Mouse (Mus musculus) layer of hippocampus, postnatal 14 days (tissue): Measurements from ENCODE around the gene Ptprm. TPM values are rescaled to one million over a fixed set of nuclear protein-coding genes. Genes with fewer than 3 reads are reported as not detected.
A peak's percentile ranks its signal among the peaks of the same experiment; 100 is the strongest.

ENCODE experiments used
- DNase-seq, 2 experiments: peaks; one replicate each; pipeline ENCODE4 v3.0.0; 2021 to 2022; ENCODE audit warnings: low spot score in 2 of 2, mixed read lengths in 1 of 2
- total RNA-seq, 2 experiments: library from RNA; stranded (reverse); gene quantifications; 2 replicates each; pipeline ENCODE4 v1.2.3; 2021

Gene Ptprm
- total RNA-seq, 2 experiments from 2014 or later, result 27.7 TPM

GRCm38 (mm10) chr17:67084501-67084900 lies 269.8 kb downstream of the Ptprm start:
- peak in 1 of 2 experiments; percentile 66 for DNase-seq

DNA sequence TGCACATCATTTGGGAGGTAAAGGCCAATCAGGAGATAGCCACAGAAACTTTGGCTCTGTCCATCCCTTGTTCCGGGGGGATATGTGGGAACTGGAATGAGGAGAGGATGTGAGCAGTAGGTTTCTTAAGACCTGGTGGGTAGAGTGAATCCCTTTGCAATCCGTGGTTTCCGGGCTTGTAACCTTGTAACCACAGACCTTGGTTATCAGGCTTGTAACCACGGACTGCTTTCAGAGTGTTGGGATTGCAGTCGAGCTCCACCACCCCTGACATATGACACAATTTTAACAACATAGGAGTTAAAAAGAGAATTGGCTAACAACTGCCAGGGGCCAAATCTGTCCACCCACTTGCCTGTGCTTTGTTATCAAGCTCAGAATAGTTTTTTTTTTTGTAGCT lies 270.2 kb downstream of the Ptprm start:
- no peak for DNase-seq

- DNase-seq, result no peak
Measured at GRCm38 (mm10) chr17:67079570-67079969, 274.7 kb downstream of the Ptprm start.

GRCm38 (mm10) chr17:67073580-67073979 lies 280.7 kb downstream of the Ptprm start:
- DNase-seq, result peak in 1 of 2 experiments; percentile 11

GRCm38 (mm10) chr17:67073139-67073538 lies 281.1 kb downstream of the Ptprm start:
- no peak for DNase-seq

DNA sequence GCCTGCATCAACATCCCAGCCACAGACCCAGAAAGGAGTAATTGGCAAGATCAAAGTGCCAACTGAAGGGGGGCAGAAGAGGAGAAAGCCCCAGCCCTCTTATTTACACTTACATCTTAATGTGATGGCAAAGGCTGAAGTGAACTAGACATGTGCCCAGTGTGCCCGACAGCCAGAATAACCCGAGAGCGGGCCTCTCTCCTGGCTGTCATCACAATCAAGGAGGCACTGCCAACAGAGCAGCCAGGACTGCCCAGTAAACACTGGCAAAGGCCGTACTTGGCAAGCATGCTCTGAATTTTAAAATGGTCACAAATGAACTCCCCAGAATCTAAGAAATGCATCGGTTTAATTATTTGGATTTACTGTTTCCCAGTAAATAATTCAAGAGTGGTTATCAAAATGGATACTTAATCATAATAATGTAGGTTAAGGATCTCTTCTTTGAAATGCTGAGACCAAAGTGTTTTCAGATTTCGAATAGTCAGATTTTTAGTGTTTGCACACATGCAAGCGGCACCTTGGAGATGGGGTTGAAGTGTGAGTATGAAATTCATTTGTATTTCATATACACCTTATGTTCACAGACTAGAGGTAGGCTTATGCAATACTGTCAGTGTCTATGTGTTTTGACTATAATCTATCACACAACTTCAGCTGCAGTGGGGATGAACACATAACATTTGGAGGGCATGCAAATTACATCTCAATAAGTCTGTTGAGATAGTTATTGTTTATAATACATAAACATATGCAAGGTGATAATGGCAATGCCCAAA lies 282.8 kb downstream of the Ptprm start:
- DNase-seq, result peak; percentile 32 to 78

GRCm38 (mm10) chr17:67063611-67064010 lies 290.6 kb downstream of the Ptprm start:
- DNase-seq, result no peak

GRCm38 (mm10) chr17:67055681-67056080 lies 298.6 kb downstream of the Ptprm start:
- no peak for DNase-seq

GRCm38 (mm10) chr17:67054202-67054601 lies 300.1 kb downstream of the Ptprm start:
- no peak for DNase-seq

DNA sequence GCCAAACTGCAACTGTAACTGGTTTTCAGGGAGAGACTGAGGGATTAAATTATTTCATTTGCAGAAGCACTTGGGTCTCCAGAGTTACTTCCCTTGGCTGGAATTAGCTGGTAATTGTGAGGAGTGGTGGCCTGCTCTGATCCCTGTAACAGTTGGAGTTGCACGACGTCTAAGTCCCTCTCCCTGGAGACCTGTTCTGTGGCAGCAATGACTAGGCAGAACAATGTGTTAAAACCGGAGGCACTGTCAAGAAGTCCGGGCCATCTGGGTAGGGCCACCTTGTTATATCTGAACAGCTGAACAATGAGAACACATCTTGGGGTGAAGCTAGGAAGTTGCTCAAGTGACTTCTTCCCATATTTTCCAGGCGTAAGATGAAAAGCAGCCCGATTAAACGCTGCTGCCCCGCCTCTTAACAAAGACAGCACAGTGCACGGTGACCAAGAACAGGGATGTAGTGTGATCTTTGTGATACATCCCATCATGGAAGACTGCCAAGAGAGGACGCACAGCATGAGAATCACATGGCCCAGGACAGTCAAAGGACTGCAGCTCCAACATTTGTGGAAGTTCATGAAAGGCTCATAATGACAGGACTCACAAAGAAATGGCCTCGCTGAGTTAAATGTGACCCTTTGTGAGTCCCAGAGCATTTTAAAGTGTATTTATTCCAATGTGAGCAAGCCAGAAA lies 301.5 kb downstream of the Ptprm start:
- DNase-seq, result no peak

GRCm38 (mm10) chr17:67047697-67048096 lies 306.6 kb downstream of the Ptprm start:
- DNase-seq, result no peak

DNA sequence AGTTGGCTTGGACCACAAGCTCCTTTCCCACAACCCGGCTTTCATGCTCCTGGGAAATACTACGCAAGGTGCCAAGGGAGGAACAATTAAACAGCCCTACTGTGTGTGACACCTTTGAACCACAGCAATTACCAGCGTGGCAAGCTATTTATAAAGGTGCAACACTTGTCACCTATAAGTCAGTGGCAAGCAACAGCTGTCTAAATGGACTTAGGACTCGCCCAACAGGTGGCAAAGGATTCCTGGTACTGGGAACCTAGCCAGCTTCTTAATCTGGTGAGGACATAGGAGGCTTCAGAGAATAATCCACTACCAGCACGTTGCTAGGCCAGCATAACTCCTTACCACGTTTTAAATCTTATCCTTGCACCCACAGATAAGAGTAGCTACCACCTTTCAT lies 315.7 kb downstream of the Ptprm start:
- no peak for DNase-seq

DNA sequence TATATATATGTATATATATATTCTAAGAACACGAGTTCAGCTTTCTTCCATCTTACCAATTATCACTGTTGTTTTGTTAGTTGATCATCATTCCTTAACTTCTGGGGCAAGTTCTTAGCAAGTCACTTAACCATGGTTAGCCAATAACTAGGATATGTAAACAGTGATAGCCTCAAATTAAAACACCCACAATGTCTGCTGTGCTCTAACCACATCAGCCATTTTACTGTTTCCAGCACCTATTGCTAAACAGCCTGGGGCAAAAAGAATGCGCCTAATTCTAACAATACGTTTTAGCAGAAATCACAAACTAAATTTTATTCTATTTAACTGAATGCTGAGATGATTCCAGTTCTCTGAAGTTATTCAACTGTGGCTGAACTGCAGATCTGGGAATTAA lies 320.7 kb downstream of the Ptprm start:
- DNase-seq, result no peak

- DNase-seq, result no peak
Measured at GRCm38 (mm10) chr17:67032021-67032420, 322.2 kb downstream of the Ptprm start.

DNA sequence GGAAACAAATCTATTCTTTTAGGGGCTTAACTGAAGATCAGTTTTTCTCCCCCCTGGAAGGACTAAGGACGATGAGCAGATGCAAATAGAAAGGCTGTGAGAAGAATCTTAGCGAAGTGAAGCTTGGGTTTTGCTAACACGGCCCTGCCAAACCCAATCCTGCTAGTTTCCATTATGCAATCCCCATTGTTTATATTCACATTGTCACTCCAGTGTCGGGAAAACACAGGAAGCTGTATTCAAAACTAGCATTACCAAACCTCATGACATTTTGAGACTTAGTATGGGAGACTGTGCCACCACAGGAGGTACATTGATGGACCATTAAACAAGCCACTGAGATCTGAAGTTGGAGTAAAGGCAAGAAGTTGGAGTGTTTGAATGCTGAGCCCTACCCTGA lies 322.9 kb downstream of the Ptprm start:
- DNase-seq, result no peak

DNA sequence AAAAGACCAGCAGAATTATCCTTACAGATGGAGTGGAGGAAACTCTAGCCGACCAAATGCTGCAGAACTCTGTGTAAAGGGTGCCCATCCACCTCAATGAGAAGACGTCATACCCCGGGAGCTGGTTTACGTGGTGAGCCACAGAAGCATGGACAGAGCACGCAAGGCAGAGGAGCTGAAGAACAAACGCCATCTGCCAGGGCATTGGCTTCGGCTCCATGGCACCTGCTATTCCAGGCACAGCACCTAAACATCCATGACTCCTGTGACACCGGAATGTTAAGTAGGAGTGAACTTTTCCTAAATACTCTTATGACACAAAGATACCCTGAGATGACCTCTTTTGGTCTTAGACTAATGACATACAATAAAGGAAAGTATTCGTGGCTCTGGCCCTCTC lies 327.0 kb downstream of the Ptprm start:
- DNase-seq, result no peak

- DNase-seq, result no peak
Measured at GRCm38 (mm10) chr17:67016501-67016900, 337.8 kb downstream of the Ptprm start.

DNA sequence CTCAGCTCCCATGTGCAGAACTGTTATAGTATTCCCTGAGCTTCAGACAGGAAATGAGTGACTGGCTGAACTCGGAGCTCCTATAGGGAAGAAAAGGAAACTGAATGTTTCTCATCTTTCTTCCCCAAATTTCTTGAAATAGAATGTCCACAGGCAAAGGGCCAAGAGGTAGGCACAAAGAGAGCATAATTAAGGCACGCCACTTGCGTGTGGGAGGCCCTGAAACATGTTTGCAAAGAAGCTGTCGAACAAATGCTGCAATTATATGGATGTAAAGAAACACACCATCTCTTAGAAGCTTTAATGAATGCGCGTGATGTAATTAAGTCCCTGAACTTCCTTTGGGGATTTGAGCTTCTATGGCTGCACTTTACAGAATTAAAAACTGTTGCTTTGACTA lies 341.0 kb downstream of the Ptprm start:
- peak in 1 of 2 experiments; percentile 26 for DNase-seq

DNA sequence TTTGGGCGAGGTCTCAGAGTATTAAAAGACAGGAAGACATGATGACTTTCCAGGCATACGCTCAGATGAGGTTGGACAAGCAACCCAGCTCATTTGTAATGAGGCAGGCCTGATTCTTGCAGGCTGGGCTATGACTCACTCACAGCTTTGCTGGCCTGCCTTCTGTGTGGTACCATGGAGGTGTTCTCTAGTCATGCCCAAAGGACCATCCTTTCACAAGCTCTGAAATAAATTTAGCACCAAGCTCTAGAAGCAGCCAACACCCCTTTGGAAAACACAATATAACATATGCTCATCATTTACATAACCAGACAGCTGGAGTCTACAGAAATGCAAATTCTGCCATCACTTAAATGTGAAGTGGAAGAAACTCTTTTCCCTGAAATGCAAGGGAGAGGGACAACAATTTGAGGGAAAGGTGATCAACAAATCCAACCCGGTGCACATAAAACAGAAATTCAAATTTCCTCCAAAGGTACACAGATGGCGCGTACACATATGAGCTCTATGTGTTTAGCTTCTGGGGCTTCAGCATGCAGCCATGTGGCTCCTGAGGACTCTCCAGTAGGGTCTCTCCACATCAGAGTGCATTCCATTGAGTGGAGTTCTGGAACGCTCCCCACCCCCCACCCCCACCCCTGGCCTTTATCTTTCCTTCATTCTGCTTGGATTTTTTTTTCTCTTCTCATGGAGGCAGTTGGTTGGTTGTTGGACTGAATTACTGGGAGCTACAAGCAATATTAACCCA lies 342.2 kb downstream of the Ptprm start:
- DNase-seq, result peak; percentile 35 to 55

GRCm38 (mm10) chr17:67010136-67010535 lies 344.1 kb downstream of the Ptprm start:
- peak in 1 of 2 experiments; percentile 44 for DNase-seq

GRCm38 (mm10) chr17:67008137-67008536 lies 346.1 kb downstream of the Ptprm start:
- DNase-seq, result no peak
